Mouse (Mus musculus) adrenal gland, postnatal 10 days (tissue): ENCODE data around the gene Trpt1. TPM values are rescaled to one million over a fixed set of nuclear protein-coding genes. Genes with fewer than 3 reads are reported as not detected.
"Not testable (repeated sequence)": the region's sequence is repeated elsewhere in the genome, so short reads cannot be mapped to it uniquely, and the experiment has no call there.

Experiments used
- DNase-seq: peaks from one replicate; pipeline ENCODE4 v3.0.0; 2021; ENCODE audit warnings: mixed read lengths
- total RNA-seq, 2 experiments: library from RNA; stranded (reverse); gene quantifications; 2 replicates each; pipeline ENCODE4 v1.2.3; 2021

The Trpt1 gene
- total RNA-seq, 2 experiments from 2014 or later = 13.3 to 21.3 TPM

DNA sequence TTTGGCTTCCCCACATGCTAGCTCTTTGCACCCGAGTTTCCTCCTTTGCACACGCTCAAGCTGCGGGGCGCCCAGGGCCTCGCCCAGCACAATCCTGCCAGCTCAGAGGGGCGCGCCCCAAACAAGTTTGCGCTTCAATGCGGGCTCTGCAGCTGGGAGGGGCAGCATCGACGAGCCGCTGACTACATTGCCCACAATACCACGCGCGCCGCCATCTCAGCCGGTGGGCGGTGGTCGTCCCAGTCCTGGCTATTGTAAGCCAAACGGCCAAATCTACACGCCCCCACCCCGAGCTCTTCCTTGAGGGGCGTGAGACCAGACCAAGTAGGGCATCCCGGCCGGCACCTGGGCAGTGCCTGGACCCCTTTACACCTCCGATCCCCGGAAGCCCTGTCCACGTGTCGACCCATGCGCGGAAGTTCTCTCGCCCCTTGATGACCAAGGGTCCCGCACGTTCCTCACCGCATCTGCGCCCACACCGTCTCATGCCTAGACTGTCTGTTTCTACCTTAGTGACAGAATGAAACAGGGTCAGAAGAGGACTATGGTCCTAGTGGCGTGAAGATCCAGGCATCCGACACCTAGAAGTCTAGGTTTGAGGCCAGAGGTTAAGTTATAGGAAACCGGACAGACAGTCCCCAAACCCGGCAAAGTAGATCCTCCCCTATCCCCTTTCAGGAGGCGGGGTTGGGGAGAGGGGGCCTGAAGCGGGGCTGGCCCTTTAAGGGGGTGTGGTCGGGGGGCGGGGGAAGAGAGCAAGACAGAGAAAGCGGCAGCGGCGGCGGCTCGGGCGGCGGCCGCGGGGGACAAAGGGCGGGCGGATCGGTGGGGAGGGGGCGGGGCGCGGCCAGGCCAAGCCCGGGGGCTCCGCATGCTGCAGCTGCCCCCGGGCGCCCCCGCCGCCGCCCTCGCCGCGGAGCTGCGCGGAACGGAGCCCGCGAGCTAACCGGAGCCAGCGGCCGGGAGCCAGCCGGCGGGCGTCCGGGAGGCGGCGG, 21.4 kb upstream of the Trpt1 start, which contains the start of gene Ppp1r14b:
Gene Ppp1r14b, plus strand, starts transcription at position 758 of the 995 bp plus-strand sequence.
- peak; percentile 91 for DNase-seq

DNA sequence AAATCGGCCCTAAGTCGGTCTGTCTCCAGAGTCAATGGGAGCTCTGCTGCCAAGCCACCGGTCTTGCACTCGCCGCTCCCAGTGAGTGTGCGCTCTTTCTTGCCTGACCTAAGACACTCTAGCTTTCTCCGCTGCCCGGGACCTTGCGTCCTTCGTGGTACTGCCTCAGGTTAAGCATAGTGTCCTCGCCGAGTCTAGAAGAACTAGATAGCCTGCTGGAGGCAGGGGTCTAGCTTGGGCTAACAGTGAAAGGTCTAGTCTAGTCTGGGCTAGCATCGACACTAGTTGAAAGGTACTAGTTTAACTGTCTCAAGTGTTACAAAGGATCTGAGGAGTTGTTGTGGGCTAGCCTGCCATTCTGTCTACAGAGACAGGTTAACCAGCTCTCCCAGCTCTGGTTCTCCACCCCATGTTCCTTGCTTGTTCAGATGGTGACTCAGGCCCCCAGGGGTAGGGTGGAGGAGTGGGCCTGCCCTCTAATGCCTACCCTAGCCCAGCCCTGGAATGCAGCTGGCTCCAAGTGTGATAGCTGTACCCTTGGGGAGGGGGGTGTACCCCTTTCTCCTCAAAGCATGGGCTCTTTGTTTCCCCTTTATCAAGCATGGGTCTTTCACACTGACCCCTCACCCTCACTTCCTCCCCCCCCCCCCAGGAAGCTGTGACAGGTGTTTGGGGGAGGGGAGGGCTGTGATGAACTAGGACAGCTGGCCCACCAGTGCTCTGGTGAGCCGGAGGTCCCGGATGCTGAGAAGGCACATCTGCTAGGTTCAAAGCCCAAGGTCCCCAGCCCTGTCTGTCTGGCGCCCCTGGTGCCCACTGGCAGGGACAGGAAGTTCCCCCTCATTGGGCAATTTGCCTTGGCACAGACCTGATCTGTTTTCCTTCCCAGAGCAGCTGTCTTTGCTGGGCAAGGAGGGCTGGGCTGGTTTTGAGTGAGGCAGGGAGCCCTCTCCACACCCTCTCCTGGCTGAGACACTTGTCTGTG, 20.1 kb upstream of the Trpt1 start, which contains the start of gene Plcb3:
Gene Plcb3, minus strand, starts transcription at position 934 of the 985 bp plus-strand sequence.
- peak; percentile 84 for DNase-seq

DNA sequence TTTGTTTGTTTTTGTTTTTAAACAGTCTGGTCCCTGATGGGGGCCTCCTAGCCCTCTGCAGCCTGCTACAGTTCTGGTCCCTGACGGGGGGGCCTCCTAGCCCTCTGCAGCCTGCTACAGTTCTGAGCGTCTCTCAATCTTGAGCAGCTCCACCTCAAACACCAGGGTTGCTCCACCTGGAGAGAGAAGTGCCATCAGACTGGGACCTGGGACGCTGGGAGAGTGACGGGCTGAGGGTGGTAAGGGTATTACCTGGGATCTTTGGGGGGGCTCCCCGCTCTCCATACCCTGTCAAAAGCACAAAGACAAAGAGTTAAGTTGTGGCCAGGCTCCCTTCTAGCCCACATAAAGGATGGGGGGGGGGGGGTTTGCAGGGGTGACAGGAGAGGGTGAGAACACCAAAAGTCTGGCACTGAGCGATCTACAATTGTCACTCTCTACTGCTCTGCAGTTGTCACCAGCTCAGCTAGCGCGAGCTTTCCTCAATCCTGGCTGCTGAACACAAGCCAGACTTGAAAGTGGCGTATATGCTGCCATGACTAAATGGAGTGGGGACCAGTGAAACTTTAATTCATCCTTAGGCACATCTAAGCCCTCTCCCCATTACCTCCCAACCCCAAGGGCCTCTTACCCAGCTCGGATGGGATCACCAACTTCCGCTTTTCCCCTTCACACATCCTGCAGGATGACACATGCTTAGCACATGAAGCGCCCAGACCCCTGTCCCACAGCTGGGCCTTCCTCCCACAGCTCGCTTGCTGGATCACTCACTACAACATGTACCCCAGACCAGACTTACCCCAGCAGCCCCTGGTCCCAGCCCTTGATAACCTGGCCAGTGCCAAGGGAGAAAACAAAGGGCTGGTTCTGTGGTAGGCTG, 17.9 kb upstream of the Trpt1 start:
- no peak for DNase-seq

DNA sequence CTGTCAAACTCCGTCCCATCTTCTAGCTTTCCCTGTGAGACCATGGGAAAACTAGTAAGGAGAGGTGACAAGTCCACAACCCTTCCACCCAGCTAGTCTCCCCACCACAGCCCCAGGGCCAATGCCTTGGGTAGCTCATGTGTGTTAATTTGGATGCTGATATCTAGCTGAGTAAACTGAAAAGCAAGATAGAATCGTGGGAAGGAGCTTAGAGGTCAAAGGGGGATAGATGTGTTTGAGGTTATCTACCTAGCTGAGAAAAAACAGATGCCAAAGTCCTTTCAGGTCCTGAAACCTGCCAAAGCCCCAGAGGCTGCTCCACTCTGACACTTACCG, 17.3 kb upstream of the Trpt1 start:
- DNase-seq = no peak

DNA sequence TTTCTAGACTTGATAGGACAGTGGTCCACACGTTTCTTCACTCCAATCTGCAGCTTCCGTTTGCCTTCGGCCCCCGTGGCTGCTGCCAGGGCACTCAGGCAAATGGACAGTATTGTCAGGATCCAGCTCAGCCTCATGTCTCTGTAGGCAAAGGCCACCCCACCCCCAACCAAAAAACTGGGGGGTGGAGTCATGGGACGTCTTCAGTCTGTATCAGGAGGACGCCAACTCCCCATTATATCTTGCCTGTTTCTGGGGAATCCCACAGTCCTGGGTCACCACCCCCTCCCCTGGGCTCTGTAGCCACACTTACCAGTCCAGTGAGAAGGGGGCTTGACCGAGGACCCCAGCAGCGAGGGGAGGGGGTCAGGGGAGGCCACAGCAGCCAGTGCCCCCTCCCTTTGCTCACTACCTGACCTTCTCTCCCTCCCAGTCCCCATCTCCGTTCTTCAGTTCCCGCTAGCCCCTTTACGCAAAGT, 16.9 kb upstream of the Trpt1 start:
- DNase-seq = peak; percentile 64

DNA sequence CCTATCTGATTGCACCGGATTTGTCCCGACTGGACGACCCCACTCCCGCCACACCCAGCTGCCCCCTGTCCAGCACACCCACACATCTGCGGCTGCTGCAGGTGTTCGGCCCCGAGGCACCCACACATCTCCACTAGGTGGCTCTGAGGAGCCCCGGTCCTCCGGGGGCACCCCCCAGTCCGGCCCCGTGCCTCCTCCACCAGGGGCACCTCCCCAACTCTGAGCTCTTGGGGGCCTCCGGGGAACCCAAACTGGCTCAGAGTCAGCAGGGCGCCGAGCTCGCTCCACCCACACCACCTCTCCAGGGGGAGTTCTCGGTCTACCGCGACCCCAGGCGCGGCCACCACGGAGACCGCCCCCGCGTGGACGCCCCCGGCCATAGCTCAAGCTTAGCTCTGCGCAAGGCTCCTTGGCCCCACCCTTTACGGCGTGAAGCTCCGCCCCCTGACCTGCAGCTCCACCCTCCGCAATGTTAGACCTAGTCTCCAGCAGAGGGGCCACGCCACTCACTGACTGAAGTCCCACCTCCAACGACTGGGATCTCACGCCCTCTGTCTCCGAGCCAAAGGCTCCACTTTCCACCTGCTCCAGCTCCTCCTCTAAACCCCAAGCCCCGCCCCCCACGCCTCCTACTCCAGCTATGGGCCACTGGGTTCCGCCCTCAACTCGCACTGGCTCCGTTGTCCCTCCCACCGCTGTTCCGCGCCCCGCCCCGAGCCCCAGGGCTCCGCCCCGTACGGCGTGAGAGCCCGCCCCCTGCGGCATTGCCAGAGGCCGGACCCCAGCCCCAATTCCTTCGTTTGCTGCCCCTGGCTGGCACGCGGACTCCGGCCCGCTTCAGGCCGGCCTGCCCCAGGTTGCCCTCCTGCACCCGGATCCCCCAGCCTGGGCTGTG, 16.2 kb upstream of the Trpt1 start:
- DNase-seq = peak; percentile 100

DNA sequence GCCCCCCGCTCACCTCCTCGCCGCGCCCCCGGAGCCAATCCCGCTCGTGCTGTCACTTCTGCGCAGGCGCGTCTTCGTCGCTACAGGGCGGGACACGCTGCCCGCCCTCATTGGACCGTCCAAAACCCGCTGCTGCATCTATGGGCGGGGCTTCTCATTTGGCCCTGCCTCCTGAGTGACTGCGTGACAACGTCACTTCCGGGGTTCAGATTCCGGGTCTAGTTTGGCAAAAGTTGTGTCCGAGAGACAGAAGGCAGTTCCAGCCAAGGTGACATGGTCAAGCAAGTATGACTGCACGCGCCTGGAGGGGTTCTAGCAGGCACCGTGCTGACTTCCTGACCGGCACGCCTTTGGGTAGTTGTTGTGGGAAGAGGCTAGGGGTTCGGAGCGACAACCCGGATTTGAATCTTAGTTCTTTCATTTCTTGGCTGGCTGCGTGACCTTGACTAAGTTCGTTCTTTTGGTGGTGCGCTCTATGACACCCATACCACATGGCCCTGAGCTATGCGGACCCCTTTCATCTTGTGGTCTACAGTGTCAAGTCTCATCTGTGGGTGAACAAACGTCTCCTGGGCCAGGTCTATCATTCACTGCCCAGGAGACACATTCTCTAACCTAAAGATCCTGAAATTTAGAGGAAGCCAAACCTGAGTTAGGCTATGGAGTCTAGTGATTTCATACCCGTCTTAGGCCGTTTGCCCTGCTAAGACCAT, 15.4 kb upstream of the Trpt1 start, which contains the start of gene Fkbp2:
Gene Fkbp2, minus strand, starts transcription at position 121 of the 713 bp plus-strand sequence.
- peak; percentile 98 for DNase-seq

DNA sequence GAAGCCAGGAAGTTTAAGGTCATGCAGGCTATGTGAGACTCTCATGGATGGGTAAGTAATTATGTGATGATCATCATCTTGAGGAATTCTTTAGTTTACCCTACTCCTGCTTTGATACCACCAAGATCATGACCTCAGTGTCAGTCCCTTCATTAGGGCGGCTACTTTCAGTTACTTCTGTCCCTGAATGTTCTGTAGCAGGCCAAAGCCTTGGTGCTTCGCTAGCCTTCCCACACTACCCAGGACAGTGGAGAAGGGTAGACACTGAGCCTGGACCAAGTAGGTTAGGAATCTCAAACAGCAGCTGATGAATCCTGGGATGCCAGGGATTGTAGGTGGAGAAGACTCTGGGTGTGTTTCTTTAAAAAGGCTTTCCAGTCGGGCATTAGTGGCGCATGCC, 14.5 kb upstream of the Trpt1 start:
- DNase-seq = no peak

DNA sequence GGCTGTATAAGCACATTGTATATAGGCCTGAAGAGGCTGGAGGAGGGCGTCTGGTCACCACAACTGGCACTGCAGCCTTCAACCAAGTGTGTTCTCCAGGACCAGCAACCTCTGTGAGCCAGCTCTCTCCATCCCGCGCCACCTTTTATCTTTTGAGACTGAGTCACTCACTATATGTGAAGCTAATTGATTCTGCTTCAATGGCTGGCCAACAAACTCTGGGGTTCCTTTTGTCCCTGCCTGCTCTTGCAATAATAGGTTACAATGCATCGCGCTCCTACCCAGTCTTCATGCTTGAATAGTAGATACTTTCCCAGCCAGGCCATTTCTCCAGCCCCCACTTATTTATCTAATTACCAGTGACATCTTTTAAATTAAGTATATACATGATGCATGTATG, 12.3 kb upstream of the Trpt1 start:
- no peak for DNase-seq

DNA sequence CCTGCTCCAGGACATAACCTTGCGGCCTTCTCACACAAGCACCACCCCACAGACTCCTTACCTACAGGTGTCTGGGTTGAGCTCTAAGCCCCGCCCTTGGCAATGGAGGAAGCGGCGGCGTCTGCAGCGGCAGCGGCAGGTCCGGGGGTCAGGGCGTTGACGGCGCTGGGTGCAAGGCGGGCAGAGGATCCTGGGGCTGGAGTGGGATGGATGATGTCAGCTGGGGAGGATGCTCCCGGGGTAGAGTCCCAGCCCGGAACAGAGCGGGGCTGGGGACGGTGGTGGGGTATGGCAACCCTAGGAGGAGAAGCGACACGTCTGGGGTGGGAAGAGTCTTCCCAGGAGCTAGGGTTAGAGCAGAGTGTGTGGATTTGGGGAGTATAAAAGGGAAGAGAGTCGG, 10.6 kb upstream of the Trpt1 start:
- DNase-seq = no peak

DNA sequence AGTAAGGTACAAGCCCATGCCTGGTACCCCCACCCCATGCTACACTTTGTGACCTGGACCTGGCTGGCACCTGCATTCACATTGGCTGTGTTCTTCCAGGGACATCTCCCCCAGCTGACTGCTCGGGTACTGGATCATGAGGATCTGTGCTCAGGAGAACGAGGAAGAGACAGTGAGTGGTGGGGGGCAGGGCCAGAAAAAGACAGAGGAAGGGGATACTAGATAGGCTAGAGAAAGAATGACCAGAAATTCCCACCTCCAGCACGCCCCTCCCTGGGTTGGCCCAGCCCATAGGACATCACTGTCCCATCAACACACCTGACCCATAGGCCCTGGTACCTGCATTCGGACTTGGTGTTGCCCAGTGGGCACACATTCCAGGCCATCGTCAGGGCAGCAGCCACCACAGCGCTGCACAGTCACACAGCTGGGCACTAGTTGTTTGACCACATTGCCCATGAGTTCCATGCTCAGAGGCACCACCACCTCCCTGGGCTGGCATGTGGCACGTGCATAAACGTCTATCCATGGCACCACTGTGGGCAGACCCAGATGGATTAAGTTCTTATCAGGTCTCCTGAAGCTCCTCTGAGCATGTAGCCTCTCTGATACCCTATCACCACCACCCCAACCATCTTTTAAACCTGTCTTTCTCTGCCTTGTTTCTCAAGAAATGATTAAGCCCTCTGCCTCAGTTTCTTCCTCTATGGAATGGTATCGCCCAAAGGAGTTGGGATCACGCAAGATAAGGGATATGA, 9.8 kb upstream of the Trpt1 start:
- DNase-seq = no peak

DNA sequence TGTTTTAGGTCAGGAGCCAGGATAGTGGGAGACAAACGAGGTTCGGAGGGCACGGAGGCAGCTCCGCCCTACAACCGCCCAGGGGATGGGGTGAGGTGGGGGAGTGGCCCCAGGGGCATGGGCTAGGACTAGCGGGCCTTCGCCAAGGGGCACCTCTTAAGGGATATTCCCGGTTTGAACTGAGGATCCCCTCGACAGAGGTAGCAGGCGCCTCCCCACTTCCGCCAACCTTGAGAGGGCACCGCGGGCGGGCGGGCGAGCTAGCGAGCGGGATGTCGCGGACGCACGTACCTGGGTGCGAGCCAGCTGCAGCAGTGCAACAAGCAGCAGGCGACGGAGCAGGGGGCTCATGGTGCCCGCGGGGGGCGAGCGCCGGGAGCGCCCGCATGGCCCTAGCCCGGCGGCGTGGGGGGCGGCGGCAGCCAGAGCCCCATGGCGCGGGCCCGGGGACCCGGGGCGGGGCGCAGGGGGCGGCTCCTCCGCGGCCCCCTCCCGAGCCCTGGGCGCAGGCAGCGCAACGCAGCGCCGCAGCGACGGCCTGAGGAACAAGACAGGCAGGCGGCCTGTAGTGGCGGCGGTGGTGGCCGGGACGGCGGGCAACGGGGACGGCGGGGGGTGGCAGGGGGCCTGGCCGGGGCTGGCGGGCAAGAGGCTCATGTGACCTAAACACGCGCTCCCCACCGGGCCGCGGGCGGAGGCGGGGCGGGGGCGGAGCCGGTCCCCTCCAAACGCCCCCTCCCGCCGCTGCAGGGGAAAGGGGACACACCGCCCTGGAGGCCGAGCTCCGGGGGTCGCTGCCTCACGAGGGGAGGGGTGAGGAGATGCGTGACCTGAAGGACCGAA, 8.6 kb upstream of the Trpt1 start, which contains the start of gene Vegfb:
Gene Vegfb, minus strand, starts transcription at position 591 of the 843 bp plus-strand sequence.
- peak; percentile 84 for DNase-seq

DNA sequence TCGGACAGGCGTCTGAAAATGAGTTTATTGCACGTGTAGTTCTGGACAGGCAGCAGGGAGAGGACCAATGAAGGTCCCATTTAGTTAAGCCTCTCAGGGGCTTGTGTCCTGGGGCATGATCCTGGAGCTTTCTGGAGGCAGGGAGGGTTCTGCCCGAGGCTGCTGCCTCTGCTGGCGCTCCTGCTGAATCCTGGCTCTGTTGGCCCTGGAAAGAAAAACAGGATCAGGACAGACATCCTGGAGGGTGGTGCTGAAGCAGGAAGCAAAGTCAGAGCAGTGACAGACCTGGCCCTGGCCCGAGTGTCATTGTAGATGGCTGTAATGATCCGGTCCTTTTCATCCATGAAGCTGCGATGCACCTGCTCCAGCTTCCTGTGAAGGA, 8.0 kb upstream of the Trpt1 start:
- DNase-seq = no peak

DNA sequence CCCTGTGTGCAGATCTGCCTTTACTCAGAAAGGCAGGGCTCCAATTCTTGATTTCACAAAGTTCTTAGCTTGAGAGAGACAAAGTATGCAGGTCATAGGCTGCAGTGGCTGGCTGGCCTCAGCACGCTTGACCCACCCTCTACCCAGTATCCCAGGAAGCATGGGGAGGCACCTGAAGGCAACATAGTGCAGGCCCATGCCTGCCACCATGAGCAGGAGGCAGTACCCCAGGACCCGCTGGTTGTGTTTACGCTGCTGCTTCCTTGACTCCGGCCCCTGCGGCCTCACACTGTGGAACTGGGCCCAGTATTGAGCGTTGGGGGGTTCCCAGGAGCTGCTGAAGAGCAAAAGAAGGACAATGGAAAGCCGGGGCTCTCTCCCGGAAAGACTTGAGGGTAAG, 6.7 kb upstream of the Trpt1 start:
- DNase-seq = no peak

DNA sequence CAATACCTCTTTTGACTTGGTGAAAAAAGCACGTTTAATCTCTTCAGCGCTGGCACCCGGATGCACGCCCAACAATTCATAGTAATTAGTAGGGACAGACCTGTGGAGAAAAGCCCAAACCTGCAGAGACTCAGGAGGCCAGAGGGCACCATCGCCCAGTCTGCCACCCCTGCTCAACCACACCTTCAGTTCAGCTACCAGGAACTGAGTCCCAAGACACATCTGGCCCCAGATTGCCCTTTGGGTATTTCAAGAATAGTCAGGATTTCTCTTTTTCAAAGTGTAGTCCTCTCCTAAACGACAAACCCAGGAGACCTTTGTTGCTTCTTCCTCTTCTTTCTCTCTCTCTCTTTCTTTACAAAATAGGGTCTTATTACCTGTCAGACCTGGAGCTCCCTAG, 5.2 kb upstream of the Trpt1 start:
- no peak for DNase-seq

DNA sequence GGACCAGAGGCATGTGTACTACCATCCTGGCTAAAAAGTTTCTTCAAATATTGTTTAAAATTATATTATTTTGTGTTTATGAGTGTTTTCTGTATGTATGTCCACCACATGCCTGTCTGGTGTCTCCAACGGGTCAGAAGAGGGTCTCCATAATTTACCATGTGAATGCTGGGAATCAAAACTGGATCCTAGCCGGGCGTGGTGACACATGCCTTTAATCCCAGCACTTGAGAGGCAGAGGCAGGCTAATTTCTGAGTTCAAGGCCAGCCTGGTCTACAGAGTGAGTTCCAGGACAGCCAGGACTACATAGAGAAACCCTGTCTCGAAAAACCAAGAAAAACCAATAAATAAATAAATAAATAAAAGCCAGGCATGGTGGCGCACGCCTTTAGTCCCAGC, 4.8 kb upstream of the Trpt1 start:
- DNase-seq = not testable (repeated sequence)

DNA sequence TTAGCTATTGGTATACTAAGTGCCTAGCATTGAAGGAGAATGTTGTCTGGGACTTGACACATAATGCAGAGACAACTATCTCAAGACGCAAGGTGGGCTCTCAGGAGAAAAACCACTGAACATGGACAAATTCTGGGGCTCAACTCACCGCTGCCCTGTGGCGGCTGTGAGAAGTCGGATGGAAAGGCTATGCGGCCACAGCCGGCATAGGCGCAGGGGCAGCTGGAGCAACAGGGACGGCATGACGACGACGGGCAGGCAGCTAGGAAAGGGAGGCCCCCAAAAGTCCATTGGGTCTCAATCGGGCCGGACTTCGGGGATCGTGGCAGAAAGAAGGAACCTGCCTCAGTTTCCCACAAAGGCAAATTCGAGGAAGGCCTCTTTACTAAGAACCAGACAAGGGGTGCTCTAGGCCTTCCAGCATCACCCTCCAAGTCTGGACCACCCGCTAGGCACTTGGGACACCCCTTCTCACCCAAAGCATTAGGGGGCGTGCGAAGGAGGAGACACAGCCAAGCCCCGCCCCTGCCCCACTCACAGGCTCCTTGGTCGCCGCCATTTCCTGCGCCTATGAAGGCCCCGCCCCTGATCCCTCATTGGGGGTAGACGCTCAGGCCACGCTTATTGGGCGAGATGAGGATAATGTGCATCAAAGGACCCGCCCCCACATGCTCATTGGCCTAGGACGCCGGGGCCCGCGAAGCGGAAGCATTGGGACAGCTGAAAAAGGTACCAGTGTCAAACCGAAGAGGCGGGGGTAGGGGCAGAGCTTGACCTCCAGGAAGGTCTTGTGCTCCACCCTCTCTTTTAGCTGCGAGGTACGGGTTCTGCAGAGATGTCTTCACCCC, 3.7 kb upstream of the Trpt1 start, which contains the start of gene Dnajc4:
Gene Dnajc4, minus strand, starts transcription at position 562 of the 848 bp plus-strand sequence.
- DNase-seq = peak; percentile 97
